Mouse (Mus musculus): ENCODE results near the gene Gm8165. TPM values are rescaled to one million over a fixed set of nuclear protein-coding genes. Genes with fewer than 3 reads are reported as not detected.

The Gm8165 gene
- not detected for polyA plus RNA-seq (2015; fragmentation: Illumina TruSeq; extraction: RNeasy Lipid Tissue Mini Kit (QIAGEN cat#74804); ENCODE audit: insufficient read depth, low replicate concordance)

DNA sequence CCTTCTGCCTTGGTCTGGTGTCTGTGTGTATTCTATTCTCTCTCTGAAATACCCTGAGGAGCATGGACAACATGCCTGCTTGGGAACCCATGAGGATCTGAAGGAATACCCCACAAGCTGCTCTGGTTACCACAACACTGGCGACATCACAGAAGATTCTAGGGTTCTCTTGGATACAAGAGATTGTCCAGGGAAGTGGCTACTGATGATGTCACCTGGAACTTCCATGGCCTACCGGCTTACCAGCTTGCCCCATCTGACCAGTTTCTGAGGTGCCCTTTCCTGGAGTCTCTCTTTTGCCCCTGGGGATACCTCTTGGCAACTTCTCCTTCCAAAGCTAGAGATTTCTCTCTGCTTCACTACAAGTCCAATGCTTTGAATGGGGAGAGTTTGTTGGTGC lies at the start of gene Gm8165:
Gm8165 (minus strand) TSS at position 101 of the 400 bp plus-strand sequence.

DNA sequence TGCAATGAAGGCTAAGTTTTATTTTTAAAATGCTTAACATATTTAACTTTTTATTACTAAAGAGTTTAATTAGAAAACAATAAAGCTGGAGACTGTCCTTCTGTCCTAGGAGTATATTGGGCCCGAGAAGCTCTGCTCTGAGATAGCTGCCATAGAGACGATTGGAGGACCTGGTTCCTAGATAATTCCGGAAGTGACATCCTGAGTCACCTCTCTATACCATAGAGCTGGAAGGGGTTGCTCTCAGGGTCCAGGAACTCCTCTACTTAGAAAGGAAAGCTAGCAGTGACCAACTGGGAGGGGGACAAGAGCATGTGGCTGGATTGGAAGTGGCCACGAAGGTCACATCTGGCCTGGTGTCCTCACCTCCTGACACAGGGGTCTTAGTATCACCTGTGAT lies 20.6 kb upstream of the Gm8165 start, which contains the start of gene Gm7324:
Gm7324 (plus strand) TSS at position 208 of the 400 bp plus-strand sequence.

Other genes with a start within 250 kb of the Gm8165 start
- gene Gm5799, start 133.6 kb downstream of the Gm8165 start, polyA plus RNA-seq (2015; fragmentation: Illumina TruSeq; extraction: RNeasy Lipid Tissue Mini Kit (QIAGEN cat#74804); ENCODE audit: insufficient read depth, low replicate concordance): not detected
- gene Gm17654, start 98.1 kb downstream of the Gm8165 start, polyA plus RNA-seq (2015; fragmentation: Illumina TruSeq; extraction: RNeasy Lipid Tissue Mini Kit (QIAGEN cat#74804); ENCODE audit: insufficient read depth, low replicate concordance): not detected
- gene Gm10375, start 69.2 kb downstream of the Gm8165 start, polyA plus RNA-seq (2015; fragmentation: Illumina TruSeq; extraction: RNeasy Lipid Tissue Mini Kit (QIAGEN cat#74804); ENCODE audit: insufficient read depth, low replicate concordance): not detected
- 0.33 TPM for gene Gm7324, start 20.6 kb upstream of the Gm8165 start, polyA plus RNA-seq (2015; fragmentation: Illumina TruSeq; extraction: RNeasy Lipid Tissue Mini Kit (QIAGEN cat#74804); ENCODE audit: insufficient read depth, low replicate concordance)
- gene Gm16506, start 50.3 kb upstream of the Gm8165 start, polyA plus RNA-seq (2015; fragmentation: Illumina TruSeq; extraction: RNeasy Lipid Tissue Mini Kit (QIAGEN cat#74804); ENCODE audit: insufficient read depth, low replicate concordance): not detected
- gene Gm6526, start 70.7 kb upstream of the Gm8165 start, polyA plus RNA-seq (2015; fragmentation: Illumina TruSeq; extraction: RNeasy Lipid Tissue Mini Kit (QIAGEN cat#74804); ENCODE audit: insufficient read depth, low replicate concordance): not detected
- gene Gm8180, start 107.5 kb upstream of the Gm8165 start, polyA plus RNA-seq (2015; fragmentation: Illumina TruSeq; extraction: RNeasy Lipid Tissue Mini Kit (QIAGEN cat#74804); ENCODE audit: insufficient read depth, low replicate concordance): 0.62 TPM
- gene Ear1, start 198.3 kb upstream of the Gm8165 start, polyA plus RNA-seq (2015; fragmentation: Illumina TruSeq; extraction: RNeasy Lipid Tissue Mini Kit (QIAGEN cat#74804); ENCODE audit: insufficient read depth, low replicate concordance): 0.62 TPM
- not detected for gene Ear10, start 246.4 kb upstream of the Gm8165 start, polyA plus RNA-seq (2015; fragmentation: Illumina TruSeq; extraction: RNeasy Lipid Tissue Mini Kit (QIAGEN cat#74804); ENCODE audit: insufficient read depth, low replicate concordance)
- gene Gm8113, start 248.2 kb upstream of the Gm8165 start, polyA plus RNA-seq (2015; fragmentation: Illumina TruSeq; extraction: RNeasy Lipid Tissue Mini Kit (QIAGEN cat#74804); ENCODE audit: insufficient read depth, low replicate concordance): 5.7 TPM